Mouse (Mus musculus): ENCODE measurements around the gene Dnajc7.

DNA sequence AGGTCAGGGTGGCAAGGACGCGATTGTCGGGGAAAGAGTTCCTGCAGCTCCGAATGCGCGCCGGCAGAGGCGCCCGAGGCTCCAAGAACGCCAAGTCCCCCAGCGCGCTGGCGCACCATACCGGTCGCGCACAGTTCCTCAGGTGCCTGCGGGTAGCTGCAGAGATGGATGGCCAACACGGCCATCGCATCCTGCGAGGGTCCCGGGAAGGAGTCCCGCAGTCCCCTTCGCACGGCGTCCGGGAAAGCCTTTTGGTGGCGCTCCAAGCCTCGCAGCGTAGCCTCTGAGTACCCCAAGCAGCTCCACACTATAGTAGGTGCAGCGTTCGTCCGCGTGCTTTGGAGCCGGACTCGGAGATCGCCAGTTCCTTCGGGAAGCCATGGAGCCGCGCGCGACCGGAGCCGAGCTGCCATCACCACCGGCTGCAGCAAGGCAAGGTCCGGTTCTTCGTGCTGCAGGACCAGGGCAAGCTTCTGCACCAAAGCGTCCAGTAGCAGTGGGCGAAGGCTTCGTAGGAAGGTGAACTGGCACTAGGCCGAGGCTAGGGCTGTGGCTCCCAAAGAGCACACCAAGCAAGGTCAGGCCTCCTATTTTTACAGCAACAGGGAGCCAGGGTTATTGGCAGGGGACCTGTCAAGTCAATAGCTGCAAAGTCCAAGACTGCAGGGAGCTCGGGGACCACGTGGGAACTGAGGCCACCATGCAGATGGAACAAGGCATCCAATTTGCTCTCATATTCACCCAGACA is 20.4 kb upstream of the Dnajc7 start:
- TF ChIP-seq CTCF (IDR thresholded peaks at IDR 0.05; ENCODE audit: control insufficient read depth, insufficient read depth, insufficient read length): peak; percentile 32
- TF ChIP-seq MAX (IDR thresholded peaks at IDR 0.05): no peak

Measured in C2C12 (cell line).